Mouse (Mus musculus) kidney, postnatal 0 days (tissue): ENCODE data around the gene Slc16a3. TPM values are rescaled to one million over a fixed set of nuclear protein-coding genes. Genes with fewer than 3 reads are reported as not detected.

Source experiments
- ATAC-seq: fragments of 200-750 bp; cut with Nextera tagmentation; replicated peaks from 2 replicates; pipeline ENCODE4 v1.8.0; 2017; ENCODE audit warnings: low read depth, moderate number of reproducible peaks, moderate TSS enrichment, moderate library complexity; ENCODE audit not compliant: low FRiP score
- DNase-seq: peaks from one replicate; pipeline ENCODE4 v3.0.0-alpha.2; 2016; ENCODE audit warnings: low spot score
- H3K27ac ChIP-seq: fragments of 300-500 bp; sonication (generic); 2 replicates; pipeline ENCODE4 v1.5.1; 2014; ENCODE audit warnings: mild to moderate bottlenecking
- H3K27me3 ChIP-seq: fragments of 300-500 bp; sonication (generic); 2 replicates; pipeline ENCODE4 v1.6.1; 2014; ENCODE audit warnings: low read length, mixed read lengths; ENCODE audit not compliant: insufficient read depth
- H3K36me3 ChIP-seq: fragments of 300-500 bp; sonication (generic); 2 replicates; pipeline ENCODE4 v1.6.1; 2014; ENCODE audit warnings: low read length, mixed read lengths; ENCODE audit not compliant: insufficient read depth
- H3K4me1 ChIP-seq: fragments of 300-500 bp; sonication (generic); replicated peaks from 2 replicates; pipeline ENCODE4 v1.6.1; 2014; ENCODE audit warnings: antibody characterized with exemption, low read length, mixed read lengths; ENCODE audit not compliant: insufficient read depth
- H3K4me2 ChIP-seq: fragments of 300-500 bp; sonication (generic); 2 replicates; pipeline ENCODE4 v1.6.1; 2014; ENCODE audit warnings: mild to moderate bottlenecking, low read length, moderate library complexity, mixed read lengths
- H3K4me3 ChIP-seq: fragments of 300-500 bp; sonication (generic); replicated peaks from 2 replicates; pipeline ENCODE4 v1.5.1; 2014; ENCODE audit warnings: low read depth, low read length
- H3K9ac ChIP-seq: fragments of 300-500 bp; sonication (generic); 2 replicates; pipeline ENCODE4 v1.6.1; 2014; ENCODE audit warnings: low read depth, low read length
- H3K9me3 ChIP-seq: fragments of 300-500 bp; sonication (generic); replicated peaks from 2 replicates; pipeline ENCODE4 v1.6.1; 2016; ENCODE audit warnings: low read length, inconsistent platforms, mixed read lengths
- CTCF ChIP-seq: IDR thresholded peaks from 2 replicates; pipeline ENCODE4 v1.5.1; 2016; ENCODE audit warnings: antibody characterized with exemption, low read depth, mild to moderate bottlenecking, moderate library complexity
- WGBS: fragments of 180-500 bp; shearing (Covaris S2); extraction: QIAGEN DNeasy Blood & Tissue Kit; methylation state at CpG from one replicate; pipeline ENCODE4 v1.1.7; 2014; 5-methylcytosine and 5-hydroxymethylcytosine counted together
- polyA plus RNA-seq: library from polyadenylated mRNA; unstranded; fragments of >200 nt; fragmentation: Nextera tagmentation; extraction: Ambion mirVana; gene quantifications from 2 replicates; pipeline ENCODE4 v1.2.1, GENCODE M21; 2015

The Slc16a3 gene
- polyA plus RNA-seq, 1 experiment from 2014 or later: 10.0 TPM

GRCm38 (mm10) chr11:120951731-120952730 lies 3.8 kb downstream of the Slc16a3 start:
- H3K9ac ChIP-seq: no peak overlapping the region

GRCm38 (mm10) chr11:120954936-120955335 lies 6.7 kb downstream of the Slc16a3 start:
- H3K9me3 ChIP-seq: no peaks in the 10 kb centered on the region
- no peak overlapping the region for H3K4me2 ChIP-seq
- no peak for ATAC-seq
- H3K27me3 ChIP-seq: no peaks in the 10 kb centered on the region
- H3K9ac ChIP-seq: no peak overlapping the region
- peaks cover 23% of the 10 kb centered on the region for H3K36me3 ChIP-seq
- DNase-seq: no peak
- H3K4me3 ChIP-seq: no peak overlapping the region
- peaks cover 7% of the 10 kb centered on the region; the same call in 1 of the 2 replicates for H3K4me1 ChIP-seq
- no peak overlapping the region for H3K27ac ChIP-seq
- no peak for TF ChIP-seq CTCF
- 72% methylated on average over 5 of the region's 5 CpGs for WGBS

More at GRCm38 (mm10) chr11:120951731-120952730, 3.8 kb downstream of the Slc16a3 start:
- peak overlapping the region; percentile 89 for H3K4me2 ChIP-seq
- 73% methylated on average over 9 of the region's 9 CpGs for WGBS
- no peak overlapping the region for H3K4me3 ChIP-seq
- H3K4me1 ChIP-seq: peaks cover 23% of the 10 kb centered on the region
- DNase-seq (no peak), ATAC-seq (no peak)
- peak overlapping the region; percentile 36; the same call in 1 of the 2 replicates for H3K27ac ChIP-seq
- no peak for TF ChIP-seq CTCF
- no peaks in the 10 kb centered on the region for H3K9me3 ChIP-seq
- H3K36me3 ChIP-seq: peaks cover 13% of the 10 kb centered on the region
- H3K27me3 ChIP-seq: no peaks in the 10 kb centered on the region

- peaks cover 26% of the 10 kb centered on the region for H3K36me3 ChIP-seq
- WGBS: 89% methylated on average over 8 of the region's 8 CpGs
- no peak for ATAC-seq
Observed at GRCm38 (mm10) chr11:120955701-120956100, 7.4 kb downstream of the Slc16a3 start.

GRCm38 (mm10) chr11:120957052-120957451 lies 8.8 kb downstream of the Slc16a3 start:
- no peaks in the 10 kb centered on the region for H3K4me1 ChIP-seq
- no peak overlapping the region for H3K27ac ChIP-seq
- H3K4me2 ChIP-seq: no peak overlapping the region
- H3K36me3 ChIP-seq: peaks cover 36% of the 10 kb centered on the region
- no peak overlapping the region for H3K4me3 ChIP-seq
- H3K9me3 ChIP-seq: no peaks in the 10 kb centered on the region
- no peak overlapping the region for H3K9ac ChIP-seq
- no peaks in the 10 kb centered on the region for H3K27me3 ChIP-seq
- 65% methylated on average over 8 of the region's 8 CpGs for WGBS
- ATAC-seq: no peak
- no peak for DNase-seq
- no peak for TF ChIP-seq CTCF

More at GRCm38 (mm10) chr11:120955701-120956100, 7.4 kb downstream of the Slc16a3 start:
- H3K9ac ChIP-seq: no peak overlapping the region
- H3K27me3 ChIP-seq: no peaks in the 10 kb centered on the region
- no peak overlapping the region for H3K27ac ChIP-seq
- no peak for DNase-seq
- H3K4me3 ChIP-seq: no peak overlapping the region
- H3K9me3 ChIP-seq: no peaks in the 10 kb centered on the region
- no peaks in the 10 kb centered on the region for H3K4me1 ChIP-seq
- no peak for TF ChIP-seq CTCF
- H3K4me2 ChIP-seq: no peak overlapping the region

- no peaks in the 10 kb centered on the region for H3K4me1 ChIP-seq
- ATAC-seq (no peak), DNase-seq (no peak)
- 39% methylated on average over 15 of the region's 15 CpGs for WGBS
- TF ChIP-seq CTCF: no peak
- H3K9ac ChIP-seq: no peak overlapping the region
- no peak overlapping the region for H3K4me3 ChIP-seq
- no peaks in the 10 kb centered on the region for H3K9me3 ChIP-seq
- H3K27me3 ChIP-seq: no peaks in the 10 kb centered on the region
- no peak overlapping the region for H3K27ac ChIP-seq
- H3K36me3 ChIP-seq: peaks cover 43% of the 10 kb centered on the region
- no peak overlapping the region for H3K4me2 ChIP-seq
Observed at GRCm38 (mm10) chr11:120957731-120958257, 9.5 kb downstream of the Slc16a3 start.

GRCm38 (mm10) chr11:120959066-120959465 lies 10.8 kb downstream of the Slc16a3 start:
- no peaks in the 10 kb centered on the region for H3K9me3 ChIP-seq
- no peak overlapping the region for H3K4me3 ChIP-seq
- no peak overlapping the region for H3K9ac ChIP-seq
- ATAC-seq (no peak), DNase-seq (no peak)
- H3K27ac ChIP-seq: no peak overlapping the region
- no peaks in the 10 kb centered on the region for H3K4me1 ChIP-seq
- 83% methylated on average over 18 of the region's 18 CpGs for WGBS
- no peak overlapping the region for H3K4me2 ChIP-seq
- peaks cover 56% of the 10 kb centered on the region for H3K36me3 ChIP-seq
- no peak for TF ChIP-seq CTCF
- no peaks in the 10 kb centered on the region for H3K27me3 ChIP-seq
